8 mouse cellular contexts compared by ENCODE assay signal in genomic region chr11:48771691-48772090, GRCm38 (mm10). TPM values are rescaled to one million over a fixed set of nuclear protein-coding genes. Genes with fewer than 3 reads are reported as not detected.
A peak's percentile ranks its signal among the peaks of the same experiment; 100 is the strongest.
DNase-seq lines count a peak whose midpoint lies in the region; ATAC-seq and TF ChIP-seq lines count a peak whose summit lies in the region.

No protein-coding gene starts in this region.

- no peaks in the 10 kb centered on the region for H3K36me3 ChIP-seq in ES-Bruce4 (ENCODE audit: control insufficient read depth, insufficient read depth, low read length, poor library complexity, severe bottlenecking)
- no peaks in the 10 kb centered on the region for H3K36me3 ChIP-seq in midbrain, embryonic 10.5 days

- H3K4me3 ChIP-seq in layer of hippocampus, adult 2 months, result no peak overlapping the region
- no peak overlapping the region for H3K4me3 ChIP-seq in ES-Bruce4 (ENCODE audit: low read depth, low read length)
- H3K4me3 ChIP-seq in midbrain, embryonic 10.5 days, result no peak overlapping the region

- no peak for TF ChIP-seq EP300 in ES-Bruce4 (IDR thresholded peaks at IDR 0.05; ENCODE audit: insufficient read depth, low read depth, low read length)

- ATAC-seq in activated CD4-positive, CD25-positive, alpha-beta regulatory T cell, adult 4 months, result peak; percentile 69

- no peaks in the 10 kb centered on the region for H3K4me1 ChIP-seq in ES-Bruce4 (ENCODE audit: control insufficient read depth, insufficient read depth, low read length)
- peaks cover 6% of the 10 kb centered on the region for H3K4me1 ChIP-seq in midbrain, embryonic 10.5 days

- no peaks in the 10 kb centered on the region for H3K27me3 ChIP-seq in ES-Bruce4 (ENCODE audit: control insufficient read depth, insufficient read depth, low read length, poor library complexity, severe bottlenecking)
- H3K27me3 ChIP-seq in midbrain, embryonic 10.5 days (ENCODE audit: low read depth, poor library complexity, severe bottlenecking), result no peaks in the 10 kb centered on the region

- H3K27ac ChIP-seq in layer of hippocampus, adult 2 months, result no peak overlapping the region
- no peak overlapping the region for H3K27ac ChIP-seq in ES-Bruce4 (ENCODE audit: insufficient read depth, low read length)
- H3K27ac ChIP-seq in midbrain, embryonic 10.5 days (replicated peaks), result no peak overlapping the region

- TF ChIP-seq CTCF in layer of hippocampus, adult 2 months (conservative IDR thresholded peaks at IDR 0.05), result peak; percentile 86
- TF ChIP-seq CTCF in ES-Bruce4 (IDR thresholded peaks at IDR 0.05; ENCODE audit: low read depth, low read length), result peak; percentile 50

- H3K9ac ChIP-seq in ES-Bruce4 (ENCODE audit: low read depth, poor library complexity, severe bottlenecking), result no peak overlapping the region

- no peak for DNase-seq in layer of hippocampus, adult 2 months (ENCODE audit: low spot score in 2 of 2)
- no peak for DNase-seq in layer of hippocampus, adult 8-10 months (ENCODE audit: low spot score in 2 of 2)
- DNase-seq in lung, postnatal 14 days, result peak; percentile 44
- DNase-seq in ovary, postnatal 36 days (ENCODE audit: low spot score), result no peak
- DNase-seq in urinary bladder, postnatal 14 days (ENCODE audit: low spot score), result no peak
- DNase-seq in midbrain, embryonic 10.5 days (ENCODE audit: low spot score), result no peak

- no peaks in the 10 kb centered on the region for H3K9me3 ChIP-seq in ES-Bruce4 (replicated peaks; ENCODE audit: control insufficient read depth, insufficient read depth, low read length, poor library complexity, severe bottlenecking)
- no peaks in the 10 kb centered on the region for H3K9me3 ChIP-seq in midbrain, embryonic 10.5 days (replicated peaks)

- 11% methylated on average over 2 of the region's 2 CpGs for WGBS in midbrain, embryonic 10.5 days

- TF ChIP-seq POLR2A in ES-Bruce4 (IDR thresholded peaks at IDR 0.05; ENCODE audit: insufficient read depth, low read length), result no peak

RNA-seq across cellular contexts. Expression of gene Rack1, which starts 28.4 kb away (rescaled TPM):
- 100 to 1,000 TPM; 226 to 240 TPM for total RNA-seq in layer of hippocampus, adult 2 months (2021)
- 100 to 1,000 TPM; 240 to 284 (median 258) TPM for total RNA-seq in layer of hippocampus, adult 8-10 months (2022)
- 2,044 and 2,161 TPM in 2 replicates for polyA plus RNA-seq in ES-Bruce4 (2011; ENCODE audit: insufficient read depth, insufficient read length, low read depth, missing spikeins)
- 1,000 to 10,000 TPM; 1,417 to 1,752 TPM for polyA plus RNA-seq in activated CD4-positive, CD25-positive, alpha-beta regulatory T cell, adult 4 months (2017; shearing (Covaris generic))
- polyA plus RNA-seq in midbrain, embryonic 10.5 days (2016; fragmentation: Nextera tagmentation; extraction: Ambion mirVana), result 659 and 788 TPM in 2 replicates

RNA-seq across cellular contexts. Expression of gene Trim41, which starts 45.5 kb away (rescaled TPM):
- total RNA-seq in layer of hippocampus, adult 2 months (2021), result 10 to 100 TPM; 56.8 to 61.5 TPM
- 10 to 100 TPM; 45.7 to 73.5 (median 57.9) TPM for total RNA-seq in layer of hippocampus, adult 8-10 months (2022)
- 29.6 and 32.2 TPM in 2 replicates for polyA plus RNA-seq in ES-Bruce4 (2011; ENCODE audit: insufficient read depth, insufficient read length, low read depth, missing spikeins)
- polyA plus RNA-seq in activated CD4-positive, CD25-positive, alpha-beta regulatory T cell, adult 4 months (2017; shearing (Covaris generic)), result 1 to 10 TPM; 3.8 to 4.4 TPM
- polyA plus RNA-seq in midbrain, embryonic 10.5 days (2016; fragmentation: Nextera tagmentation; extraction: Ambion mirVana), result 4.7 and 5.3 TPM in 2 replicates

RNA-seq across cellular contexts. Expression of gene Trim7, which starts 54.2 kb away (rescaled TPM):
- 1 to 10 TPM; 2.6 to 2.8 TPM for total RNA-seq in layer of hippocampus, adult 2 months (2021)
- total RNA-seq in layer of hippocampus, adult 8-10 months (2022), result 1 to 10 TPM; 2.2 to 3.4 (median 3.1) TPM
- polyA plus RNA-seq in ES-Bruce4 (2011; ENCODE audit: insufficient read depth, insufficient read length, low read depth, missing spikeins), result 8.1 and 8.7 TPM in 2 replicates
- polyA plus RNA-seq in activated CD4-positive, CD25-positive, alpha-beta regulatory T cell, adult 4 months (2017; shearing (Covaris generic)), result 1 to 10 TPM in 1 of 2 experiments, under 1 TPM in 1; 0.52 to 1.1 TPM
- polyA plus RNA-seq in midbrain, embryonic 10.5 days (2016; fragmentation: Nextera tagmentation; extraction: Ambion mirVana), result 0.32 and 0.99 TPM in 2 replicates

RNA-seq across cellular contexts. Expression of gene Gm12184, which starts 54.8 kb away (rescaled TPM):
- 1 to 10 TPM in 1 of 2 experiments, under 1 TPM in 1; 0.79 to 1.3 TPM for total RNA-seq in layer of hippocampus, adult 2 months (2021)
- 1 to 10 TPM in 2 of 4 experiments, under 1 TPM in 2; 0.40 to 3.0 (median 1.0) TPM for total RNA-seq in layer of hippocampus, adult 8-10 months (2022)
- polyA plus RNA-seq in ES-Bruce4 (2011; ENCODE audit: insufficient read depth, insufficient read length, low read depth, missing spikeins), result 88.5 and 95.4 TPM in 2 replicates
- 1 to 10 TPM; 3.0 to 3.1 TPM for polyA plus RNA-seq in activated CD4-positive, CD25-positive, alpha-beta regulatory T cell, adult 4 months (2017; shearing (Covaris generic))
- 2.1 and 3.2 TPM in 2 replicates for polyA plus RNA-seq in midbrain, embryonic 10.5 days (2016; fragmentation: Nextera tagmentation; extraction: Ambion mirVana)
